Mouse (Mus musculus): Measurements from ENCODE around the gene Slc23a4. TPM values are rescaled to one million over a fixed set of nuclear protein-coding genes. Genes with fewer than 3 reads are reported as not detected.

Slc23a4 gene
- polyA plus RNA-seq (2012): not detected in 2 replicates

- H3K27me3 ChIP-seq (ENCODE audit: control insufficient read depth): peaks cover 2% of the 10 kb centered on the region; the same call in 1 of the 2 replicates
- no peak within 1 kb of the TSS for H3K4me3 ChIP-seq (replicated peaks)
- H3K9me3 ChIP-seq (ENCODE audit: control insufficient read depth, low read length): no peaks in the 10 kb centered on the region
- no peaks in the 10 kb centered on the region for H3K36me3 ChIP-seq (ENCODE audit: control insufficient read depth)
- TF ChIP-seq TAL1 (IDR thresholded peaks at IDR 0.05; ENCODE audit: low read length) (no peak), GATA1 (IDR thresholded peaks at IDR 0.05; ENCODE audit: low read length) (no peak)
- peaks cover 3% of the 10 kb centered on the region for H3K4me1 ChIP-seq (ENCODE audit: control insufficient read depth)
Observed at GRCm38 (mm10) chr6:34988081-34988761, at the start of gene Slc23a4. TSS of gene Slc23a4 (minus strand) at chr6:34988404.

DNA sequence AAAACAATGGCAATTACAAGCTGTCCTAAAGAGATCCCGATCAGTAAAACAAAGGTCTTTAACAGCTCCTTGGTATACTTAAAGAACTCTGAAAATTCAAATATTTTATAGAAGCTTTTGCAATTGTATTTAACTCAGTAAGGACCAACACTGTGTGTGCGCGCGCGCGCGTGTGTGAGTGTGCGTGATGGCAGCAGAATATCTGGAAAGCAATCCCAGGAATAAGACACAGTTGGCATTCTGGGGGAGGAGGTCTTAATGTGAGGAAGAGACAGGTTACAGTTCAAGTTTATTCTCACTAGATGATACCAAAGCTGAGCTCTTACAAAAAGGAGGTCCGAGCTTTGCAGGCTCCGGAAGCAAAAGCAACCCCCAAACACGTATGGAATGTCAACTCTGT lies 45.1 kb upstream of the Slc23a4 start:
- no peaks in the 10 kb centered on the region for H3K4me1 ChIP-seq (ENCODE audit: control insufficient read depth)
- H3K36me3 ChIP-seq (ENCODE audit: control insufficient read depth): peaks cover 16% of the 10 kb centered on the region
- no peak for TF ChIP-seq TAL1 (IDR thresholded peaks at IDR 0.05; ENCODE audit: low read length)
- TF ChIP-seq GATA1 (IDR thresholded peaks at IDR 0.05; ENCODE audit: low read length): no peak
- no peaks in the 10 kb centered on the region for H3K27me3 ChIP-seq (ENCODE audit: control insufficient read depth)
- no peak overlapping the region for H3K4me3 ChIP-seq (replicated peaks)
- H3K9me3 ChIP-seq (ENCODE audit: control insufficient read depth, low read length): no peaks in the 10 kb centered on the region

GRCm38 (mm10) chr6:35032704-35033103 lies 44.5 kb upstream of the Slc23a4 start:
- Histone ChIP-seq H3K4me3 (replicated peaks) (no peak overlapping the region), H3K36me3 (ENCODE audit: control insufficient read depth) (peaks cover 15% of the 10 kb centered on the region), H3K9me3 (ENCODE audit: control insufficient read depth, low read length) (no peaks in the 10 kb centered on the region), H3K4me1 (ENCODE audit: control insufficient read depth) (no peaks in the 10 kb centered on the region), H3K27me3 (ENCODE audit: control insufficient read depth) (no peaks in the 10 kb centered on the region)
- no peak for TF ChIP-seq TAL1 (IDR thresholded peaks at IDR 0.05; ENCODE audit: low read length)
- no peak for TF ChIP-seq GATA1 (IDR thresholded peaks at IDR 0.05; ENCODE audit: low read length)

- no peaks in the 10 kb centered on the region for H3K27me3 ChIP-seq (ENCODE audit: control insufficient read depth)
- no peak for TF ChIP-seq GATA1 (IDR thresholded peaks at IDR 0.05; ENCODE audit: low read length)
- no peak for TF ChIP-seq TAL1 (IDR thresholded peaks at IDR 0.05; ENCODE audit: low read length)
- H3K9me3 ChIP-seq (ENCODE audit: control insufficient read depth, low read length): no peaks in the 10 kb centered on the region
- peaks cover 5% of the 10 kb centered on the region for H3K36me3 ChIP-seq (ENCODE audit: control insufficient read depth)
- no peaks in the 10 kb centered on the region for H3K4me1 ChIP-seq (ENCODE audit: control insufficient read depth)
- no peak overlapping the region for H3K4me3 ChIP-seq (replicated peaks)
Observed at GRCm38 (mm10) chr6:35030811-35031210, 42.6 kb upstream of the Slc23a4 start.

DNA sequence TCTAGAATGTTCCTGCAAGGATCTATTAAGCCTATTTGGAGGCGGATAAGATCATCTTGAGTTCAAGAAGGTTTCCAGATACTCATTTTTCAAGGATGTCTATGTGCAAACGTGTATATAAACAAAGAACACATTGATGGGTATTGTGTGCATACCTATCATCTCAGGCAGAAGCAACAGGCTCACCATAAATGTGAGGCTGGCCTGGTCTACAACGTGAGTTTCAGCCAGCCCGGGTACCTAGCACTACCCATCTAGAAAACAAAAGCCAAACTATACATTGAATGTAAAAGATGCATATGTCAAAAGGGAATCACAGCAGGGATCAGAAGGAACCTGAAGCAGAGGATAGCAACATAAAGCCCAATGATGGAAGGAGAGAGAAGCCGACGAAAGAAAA lies 42.0 kb upstream of the Slc23a4 start:
- no peaks in the 10 kb centered on the region for H3K9me3 ChIP-seq (ENCODE audit: control insufficient read depth, low read length)
- H3K4me3 ChIP-seq (replicated peaks): no peak overlapping the region
- TF ChIP-seq TAL1 (IDR thresholded peaks at IDR 0.05; ENCODE audit: low read length): no peak
- TF ChIP-seq GATA1 (IDR thresholded peaks at IDR 0.05; ENCODE audit: low read length): no peak
- peaks cover 5% of the 10 kb centered on the region for H3K36me3 ChIP-seq (ENCODE audit: control insufficient read depth)
- no peaks in the 10 kb centered on the region for H3K4me1 ChIP-seq (ENCODE audit: control insufficient read depth)
- H3K27me3 ChIP-seq (ENCODE audit: control insufficient read depth): no peaks in the 10 kb centered on the region

- Histone ChIP-seq H3K9me3 (ENCODE audit: control insufficient read depth, low read length) (no peaks in the 10 kb centered on the region), H3K4me1 (ENCODE audit: control insufficient read depth) (no peaks in the 10 kb centered on the region), H3K4me3 (replicated peaks) (no peak overlapping the region), H3K27me3 (ENCODE audit: control insufficient read depth) (no peaks in the 10 kb centered on the region), H3K36me3 (ENCODE audit: control insufficient read depth) (peaks cover 6% of the 10 kb centered on the region)
- TF ChIP-seq GATA1 (IDR thresholded peaks at IDR 0.05; ENCODE audit: low read length) (no peak), TAL1 (IDR thresholded peaks at IDR 0.05; ENCODE audit: low read length) (no peak)
Observed at GRCm38 (mm10) chr6:35028023-35028422, 39.8 kb upstream of the Slc23a4 start.

DNA sequence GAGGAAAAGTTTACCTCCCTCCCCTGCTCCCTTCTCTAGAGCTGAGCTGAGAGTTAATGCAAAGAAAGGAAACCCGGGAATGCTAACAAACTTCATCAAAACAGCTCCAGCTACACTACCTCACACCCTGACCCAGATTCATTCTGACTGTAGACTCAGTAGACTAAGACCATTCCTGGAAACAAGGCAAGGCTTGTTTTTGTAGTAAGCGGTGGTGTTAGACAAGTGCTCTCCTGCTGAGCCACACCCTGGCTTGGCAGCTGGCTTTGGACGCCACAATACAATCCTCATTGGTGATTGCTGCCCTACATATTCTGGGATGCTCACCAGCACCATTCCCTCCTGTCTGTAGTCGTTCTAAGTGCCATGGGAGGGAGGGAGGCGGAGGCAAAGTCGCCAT lies 39.1 kb upstream of the Slc23a4 start:
- Histone ChIP-seq H3K27me3 (ENCODE audit: control insufficient read depth) (no peaks in the 10 kb centered on the region), H3K4me3 (replicated peaks) (no peak overlapping the region), H3K9me3 (ENCODE audit: control insufficient read depth, low read length) (no peaks in the 10 kb centered on the region), H3K4me1 (ENCODE audit: control insufficient read depth) (no peaks in the 10 kb centered on the region), H3K36me3 (ENCODE audit: control insufficient read depth) (peaks cover 13% of the 10 kb centered on the region)
- TF ChIP-seq GATA1 (IDR thresholded peaks at IDR 0.05; ENCODE audit: low read length) (no peak), TAL1 (IDR thresholded peaks at IDR 0.05; ENCODE audit: low read length) (no peak)

GRCm38 (mm10) chr6:35016624-35017023 lies 28.4 kb upstream of the Slc23a4 start:
- H3K27me3 ChIP-seq (ENCODE audit: control insufficient read depth): no peaks in the 10 kb centered on the region

DNA sequence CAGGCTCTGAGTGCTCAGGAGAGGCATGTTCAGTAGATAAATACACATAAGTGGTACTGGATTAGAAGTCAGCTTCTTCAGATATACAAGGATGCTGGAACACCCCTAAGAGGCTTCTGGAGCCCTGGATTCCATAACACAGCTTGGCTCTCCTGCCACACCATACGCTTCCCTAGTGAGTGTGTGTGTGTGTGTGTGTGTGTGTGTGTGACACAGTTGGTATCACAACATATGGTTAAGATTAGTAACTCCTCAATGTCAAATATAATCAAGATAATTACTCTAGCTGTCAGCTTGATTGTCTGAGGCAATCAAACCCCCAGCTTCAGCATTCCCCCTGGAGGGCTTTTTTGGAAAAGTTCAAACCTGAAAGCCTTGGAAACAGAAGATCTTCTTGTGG lies 23.7 kb upstream of the Slc23a4 start:
- Histone ChIP-seq H3K4me1 (ENCODE audit: control insufficient read depth) (no peaks in the 10 kb centered on the region), H3K9me3 (ENCODE audit: control insufficient read depth, low read length) (no peaks in the 10 kb centered on the region), H3K4me3 (replicated peaks) (no peak overlapping the region), H3K36me3 (ENCODE audit: control insufficient read depth) (no peaks in the 10 kb centered on the region), H3K27me3 (ENCODE audit: control insufficient read depth) (no peaks in the 10 kb centered on the region)
- TF ChIP-seq GATA1 (IDR thresholded peaks at IDR 0.05; ENCODE audit: low read length): no peak
- TF ChIP-seq TAL1 (IDR thresholded peaks at IDR 0.05; ENCODE audit: low read length): no peak

More at GRCm38 (mm10) chr6:35016624-35017023, 28.4 kb upstream of the Slc23a4 start:
- Histone ChIP-seq H3K9me3 (ENCODE audit: control insufficient read depth, low read length) (no peaks in the 10 kb centered on the region), H3K4me1 (ENCODE audit: control insufficient read depth) (no peaks in the 10 kb centered on the region), H3K36me3 (ENCODE audit: control insufficient read depth) (peaks cover 12% of the 10 kb centered on the region), H3K4me3 (replicated peaks) (no peak overlapping the region)
- TF ChIP-seq TAL1 (IDR thresholded peaks at IDR 0.05; ENCODE audit: low read length): no peak
- TF ChIP-seq GATA1 (IDR thresholded peaks at IDR 0.05; ENCODE audit: low read length): no peak

GRCm38 (mm10) chr6:35010705-35011104 lies 22.5 kb upstream of the Slc23a4 start:
- TF ChIP-seq GATA1 (IDR thresholded peaks at IDR 0.05; ENCODE audit: low read length) (no peak), TAL1 (IDR thresholded peaks at IDR 0.05; ENCODE audit: low read length) (no peak)
- Histone ChIP-seq H3K9me3 (ENCODE audit: control insufficient read depth, low read length) (no peaks in the 10 kb centered on the region), H3K36me3 (ENCODE audit: control insufficient read depth) (no peaks in the 10 kb centered on the region), H3K4me3 (replicated peaks) (no peak overlapping the region), H3K27me3 (ENCODE audit: control insufficient read depth) (no peaks in the 10 kb centered on the region), H3K4me1 (ENCODE audit: control insufficient read depth) (no peaks in the 10 kb centered on the region)
